Mouse (Mus musculus): ENCODE measurements around the gene Actr3.

The Actr3 gene

DNA sequence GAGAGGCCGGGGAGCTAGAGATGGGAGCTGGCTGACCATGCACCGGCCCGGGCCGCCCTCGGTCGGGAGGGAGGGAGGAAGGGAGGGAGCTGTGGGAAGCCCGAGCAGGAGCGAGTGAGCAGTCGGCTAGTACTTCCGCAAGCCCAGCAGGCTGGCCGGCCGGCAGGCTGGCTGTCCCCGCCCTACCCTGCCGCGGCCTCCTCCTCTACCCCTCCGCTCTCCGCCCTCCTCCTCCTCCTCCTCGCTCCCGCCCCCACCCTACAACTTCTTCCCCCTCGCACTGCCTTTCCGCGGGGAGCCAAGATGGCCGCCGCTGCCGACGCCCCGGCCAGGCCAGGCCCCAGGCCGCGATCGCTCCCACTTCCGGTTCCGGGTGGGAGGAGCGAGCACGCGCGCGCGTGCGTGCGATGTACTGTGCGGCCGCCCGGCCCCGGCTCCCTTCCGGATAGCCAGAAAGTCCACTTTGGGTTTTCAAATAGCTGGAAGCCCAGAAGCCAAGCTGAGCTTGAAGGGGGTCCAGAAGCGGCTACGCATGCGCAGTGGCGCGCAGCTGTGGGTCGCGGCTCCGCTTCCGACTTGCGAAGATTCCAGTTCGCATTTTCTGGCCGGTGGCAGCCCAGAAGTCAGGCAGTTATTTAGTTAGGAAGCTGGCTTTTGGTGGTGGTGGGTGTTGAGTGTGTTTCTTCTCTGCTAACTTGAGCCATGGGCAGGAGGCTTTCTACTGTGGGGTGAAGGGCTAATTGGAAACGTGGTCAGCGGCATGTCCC lies at the start of gene Actr3:
Actr3 (minus strand) TSS at position 359 of the 767 bp plus-strand sequence.
- DNase-seq (ENCODE audit: low read depth, low spot score): peak; percentile 100

GRCm38 (mm10) chr1:125482459-125483287 lies 47.1 kb upstream of the Actr3 start:
- no peak for DNase-seq (ENCODE audit: low read depth, low spot score)

- DNase-seq (ENCODE audit: low read depth, low spot score): no peak
Observed at GRCm38 (mm10) chr1:125481842-125482241, 46.3 kb upstream of the Actr3 start.

DNA sequence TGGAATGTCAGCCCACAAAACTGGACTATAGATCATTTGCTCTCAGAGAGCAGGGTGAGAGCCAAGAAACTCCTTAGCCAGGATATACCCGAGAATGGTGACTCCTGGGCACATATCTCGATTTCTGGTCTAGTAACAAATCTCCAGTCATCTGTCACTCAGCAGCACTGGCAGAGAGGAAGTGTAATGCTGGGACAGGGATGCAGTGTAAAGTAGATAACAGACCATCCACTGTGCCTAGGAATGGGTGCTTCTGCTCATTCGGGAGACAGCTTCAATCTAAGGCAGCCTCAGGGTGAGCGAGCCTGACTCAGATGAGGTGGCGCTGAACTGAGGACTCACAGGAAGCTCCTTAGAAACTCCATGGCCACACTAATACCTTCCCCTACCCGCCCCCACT lies 43.1 kb upstream of the Actr3 start:
- no peak for DNase-seq (ENCODE audit: low read depth, low spot score)

DNA sequence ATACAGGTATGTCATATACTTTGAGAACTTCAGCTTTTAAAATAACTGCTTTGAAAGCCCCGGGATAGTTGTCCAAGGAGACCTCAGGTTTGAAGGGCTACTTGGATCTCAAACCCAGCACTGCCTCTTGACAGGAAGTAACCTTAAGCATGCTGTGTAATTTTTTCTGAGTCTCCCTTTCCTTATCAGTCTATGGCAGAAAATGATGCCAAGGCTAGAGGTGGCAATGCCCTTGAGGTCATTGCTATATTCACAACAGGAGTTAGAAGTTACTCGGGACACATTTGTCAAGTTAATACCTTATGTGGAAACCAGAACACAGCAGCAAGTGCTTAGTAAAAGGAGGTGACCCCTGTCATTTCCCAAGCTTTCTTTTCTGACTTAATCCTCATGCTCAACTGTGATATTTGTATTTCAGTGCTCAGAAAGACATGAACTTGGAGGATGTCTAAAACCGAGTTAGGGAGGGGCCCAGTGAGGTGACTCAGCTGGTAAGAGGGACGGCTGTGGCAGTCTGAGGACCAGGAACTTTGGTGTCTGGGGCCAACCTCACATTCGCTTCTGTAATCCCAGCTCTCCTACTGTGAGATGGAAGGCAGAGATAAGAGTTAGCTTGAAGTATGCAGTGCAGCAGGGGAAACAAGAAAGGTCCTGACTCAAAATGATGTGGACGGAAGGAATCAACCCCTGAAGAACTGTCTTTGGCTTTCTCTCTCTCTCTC lies 40.6 kb upstream of the Actr3 start:
- no peak for DNase-seq (ENCODE audit: low read depth, low spot score)

GRCm38 (mm10) chr1:125473866-125474265 lies 38.3 kb upstream of the Actr3 start:
- no peak for DNase-seq (ENCODE audit: low read depth, low spot score)

DNA sequence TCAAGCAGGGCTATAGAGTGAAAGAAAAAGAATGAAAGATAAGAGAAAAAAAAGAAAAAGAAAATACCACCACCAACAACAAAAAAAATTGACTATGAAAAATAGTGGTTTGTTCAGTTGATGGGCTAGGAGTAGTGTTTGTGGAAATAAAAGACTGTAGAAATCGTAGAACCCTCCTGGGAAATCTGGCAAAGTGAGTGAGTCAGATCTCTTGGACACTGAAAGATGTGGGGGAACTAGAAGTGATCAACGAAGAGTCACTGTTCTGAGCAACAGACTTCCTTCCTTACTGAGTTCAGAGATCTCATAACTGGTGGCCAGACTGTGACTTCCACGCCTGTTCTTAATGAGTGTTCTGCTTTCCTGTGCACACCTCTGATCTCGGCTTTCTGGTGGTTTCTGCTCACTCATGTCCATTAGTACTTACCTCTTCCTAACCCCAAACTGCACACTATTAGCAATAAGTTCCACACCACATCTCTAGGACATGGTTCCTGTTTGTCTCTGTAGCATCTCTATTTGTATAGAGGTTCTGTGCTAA lies 37.7 kb upstream of the Actr3 start:
- DNase-seq (ENCODE audit: low read depth, low spot score): no peak

GRCm38 (mm10) chr1:125470805-125471648 lies 35.5 kb upstream of the Actr3 start:
- DNase-seq (ENCODE audit: low read depth, low spot score): no peak

- DNase-seq (ENCODE audit: low read depth, low spot score): no peak
Observed at GRCm38 (mm10) chr1:125467936-125468335, 32.4 kb upstream of the Actr3 start.

- no peak for DNase-seq (ENCODE audit: low read depth, low spot score)
Observed at GRCm38 (mm10) chr1:125466621-125467257, 31.2 kb upstream of the Actr3 start.

- DNase-seq (ENCODE audit: low read depth, low spot score): no peak
Observed at GRCm38 (mm10) chr1:125464011-125464410, 28.5 kb upstream of the Actr3 start.

DNA sequence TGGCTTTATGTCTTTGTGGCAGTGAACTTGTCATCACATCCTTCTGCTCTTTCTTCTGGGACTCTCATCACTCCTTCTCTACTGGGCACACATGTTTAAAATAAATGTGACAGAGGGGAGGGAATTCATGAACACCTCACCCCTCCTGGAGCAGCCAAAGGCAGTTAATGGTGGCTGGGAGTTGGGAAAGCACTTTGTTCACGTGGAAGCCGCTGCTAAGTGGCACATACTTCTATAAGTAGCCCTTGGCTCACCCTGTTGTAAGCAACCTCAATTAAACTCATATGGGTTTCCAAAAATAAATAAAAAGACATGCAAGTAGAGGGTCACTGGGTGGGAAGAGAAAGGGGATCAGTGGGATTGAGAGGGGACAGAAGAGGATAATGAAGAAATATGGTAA lies 27.8 kb upstream of the Actr3 start:
- no peak for DNase-seq (ENCODE audit: low read depth, low spot score)

DNA sequence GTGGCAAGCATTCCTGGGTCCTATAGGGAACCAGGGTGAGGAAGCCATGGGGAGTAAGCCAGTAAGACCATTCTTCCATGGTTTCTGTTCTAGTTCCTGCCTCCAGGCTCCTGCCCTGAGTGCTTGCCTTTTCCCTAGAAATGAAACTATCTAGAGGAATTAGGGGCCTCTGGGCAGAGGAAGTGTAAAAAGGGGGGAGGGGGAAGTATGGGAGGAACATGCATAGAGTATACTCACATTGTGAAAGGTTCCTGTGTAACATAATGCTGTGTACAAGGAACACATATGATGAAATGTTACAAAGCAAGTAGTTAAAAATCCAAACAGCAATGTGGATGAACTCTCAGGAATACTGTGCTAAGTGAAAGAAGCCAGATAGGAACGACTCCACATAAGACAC lies 27.4 kb upstream of the Actr3 start:
- DNase-seq (ENCODE audit: low read depth, low spot score): no peak

DNA sequence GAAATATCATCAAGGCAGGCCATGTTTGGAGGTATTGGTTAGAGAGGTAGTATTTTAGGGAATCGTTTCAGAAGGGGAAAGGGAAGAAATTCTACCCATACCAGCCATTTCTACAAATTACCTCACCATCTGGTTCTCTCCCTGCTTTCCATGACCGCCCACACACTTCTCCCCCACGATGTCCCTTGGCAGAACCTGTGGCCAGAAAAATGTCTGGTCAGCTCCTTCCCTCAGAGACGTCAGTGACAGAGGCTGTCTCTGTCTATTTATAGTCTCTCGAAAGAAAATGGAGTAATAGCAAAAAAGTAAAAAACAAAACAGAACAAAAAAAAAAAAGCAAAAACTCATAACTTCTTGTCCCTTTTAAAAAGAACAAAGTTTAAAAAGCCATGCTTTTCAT lies 23.0 kb upstream of the Actr3 start:
- DNase-seq (ENCODE audit: low read depth, low spot score): no peak

DNA sequence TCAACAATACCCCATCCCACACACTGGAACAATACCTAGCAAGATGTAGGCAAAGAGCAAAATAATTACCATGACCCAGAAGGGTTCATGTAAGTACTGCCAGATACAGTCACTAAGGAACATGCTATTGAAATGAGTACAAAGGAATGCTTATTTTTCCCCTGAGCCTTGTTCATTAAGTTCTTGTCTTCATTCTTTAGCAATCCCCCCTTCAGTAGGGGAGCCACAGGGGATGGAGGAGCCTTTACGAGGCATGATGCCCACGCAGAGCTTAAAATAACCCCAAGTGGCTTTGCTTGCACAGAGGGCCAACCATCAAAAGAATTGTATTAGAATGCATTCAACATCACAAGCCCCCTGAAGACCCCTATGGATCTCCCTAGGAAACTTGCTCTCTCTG lies 19.6 kb upstream of the Actr3 start:
- no peak for DNase-seq (ENCODE audit: low read depth, low spot score)

GRCm38 (mm10) chr1:125450282-125451000 lies 14.9 kb upstream of the Actr3 start:
- DNase-seq (ENCODE audit: low read depth, low spot score): no peak

GRCm38 (mm10) chr1:125447926-125448325 lies 12.4 kb upstream of the Actr3 start:
- no peak for DNase-seq (ENCODE audit: low read depth, low spot score)

DNA sequence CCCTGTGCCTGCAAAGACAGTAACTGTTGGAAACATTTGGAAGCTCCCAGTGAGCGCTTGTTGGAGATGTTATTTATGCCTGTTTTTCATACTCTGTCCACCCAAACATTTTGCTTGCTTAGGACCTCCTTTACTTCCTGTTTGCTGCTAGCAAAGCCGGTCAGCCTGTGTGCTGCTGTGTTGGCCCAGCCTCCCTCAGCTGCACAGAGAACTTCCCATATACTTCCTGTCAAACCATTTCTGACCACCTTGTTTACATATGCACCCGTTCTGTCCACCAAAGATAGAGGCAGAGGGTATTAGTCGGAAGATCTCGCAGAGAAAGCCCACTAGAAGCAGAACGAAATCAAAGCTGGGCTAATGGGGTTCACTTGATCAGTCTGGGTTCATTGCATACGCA lies 6.2 kb upstream of the Actr3 start:
- DNase-seq (ENCODE audit: low read depth, low spot score): no peak

DNA sequence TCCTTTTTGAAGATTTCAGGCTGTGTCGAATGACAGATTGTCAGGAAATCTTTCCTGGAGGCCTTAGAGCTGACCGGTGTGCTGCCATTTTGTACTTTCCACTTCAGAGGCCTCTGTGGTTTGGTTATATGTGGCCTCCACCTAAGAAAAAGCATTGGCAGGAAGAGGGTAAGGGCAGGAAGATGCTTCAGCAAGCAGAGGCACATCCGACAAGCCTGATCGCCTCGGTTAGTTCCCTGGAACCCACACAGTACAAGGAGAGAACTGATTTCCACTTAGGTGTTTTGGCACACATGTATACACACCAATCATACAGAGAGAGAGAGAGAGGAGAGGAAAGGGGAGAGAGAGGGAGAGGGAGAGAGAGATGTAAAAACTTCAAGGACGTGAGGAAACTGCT lies 5.7 kb upstream of the Actr3 start:
- DNase-seq (ENCODE audit: low read depth, low spot score): no peak

DNA sequence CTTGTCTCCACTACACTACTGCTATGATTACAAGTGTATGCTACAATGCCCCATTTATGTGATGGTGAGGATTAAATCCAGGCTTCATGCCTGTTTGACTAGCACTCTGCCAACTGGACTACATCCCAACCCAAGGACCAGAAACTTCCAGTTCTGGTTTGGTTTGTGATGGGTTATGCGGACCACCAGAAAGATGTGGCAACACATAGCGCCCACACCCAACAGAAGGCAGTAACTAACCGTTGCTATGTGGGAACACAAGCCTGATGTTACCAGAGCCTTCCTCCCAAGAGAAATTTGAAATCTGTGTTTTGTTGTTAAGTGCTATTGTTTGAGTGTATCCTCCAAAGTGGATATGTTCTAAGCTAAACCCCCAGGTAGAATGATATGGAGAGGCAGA lies 4.0 kb upstream of the Actr3 start:
- no peak for DNase-seq (ENCODE audit: low read depth, low spot score)

All from ZHBTc4 (cell line).